Mouse (Mus musculus) lung, adult 2 months (tissue): ENCODE results near the gene Gm10031.

Experiments used
- CTCF ChIP-seq: fragments of 200-500 bp; IDR thresholded peaks from 2 replicates; pipeline ENCODE4 v1.5.1; 2011; ENCODE audit warnings: mild to moderate bottlenecking, low read length, control low read depth; ENCODE audit not compliant: insufficient read depth
- POLR2A ChIP-seq: fragments of 200-500 bp; IDR thresholded peaks from 2 replicates; pipeline ENCODE4 v1.6.1; 2011; ENCODE audit warnings: low read depth, mild to moderate bottlenecking, control low read depth, low read length, borderline replicate concordance; ENCODE audit errors: extremely low read depth

- TF ChIP-seq CTCF (no peak), POLR2A (no peak)
These were observed 28.8 kb upstream of the Gm10031 start for GRCm38 (mm10) chr1:156495025-156495424.
